In genomic region chr17:35021842-35022477, GRCm38 (mm10) we compare ENCODE assay signal across 9 mouse cellular contexts. TPM values are rescaled to one million over a fixed set of nuclear protein-coding genes. Genes with fewer than 3 reads are reported as not detected.
DNase-seq lines count a peak whose midpoint lies in the region; ATAC-seq and TF ChIP-seq lines count a peak whose summit lies in the region.
"Had no signal": no experiment of that assay in that cellular context is flagged by ENCODE, and none has a peak within 500 bp of the region (broad histone marks: within the 10 kb centered on the region; RNA-seq: fewer than 3 reads in every experiment).

No protein-coding gene starts in this region.

- peak; percentile 92 for TF ChIP-seq EP300 in lung, postnatal 0 days (IDR thresholded peaks at IDR 0.05)

- no peaks in the 10 kb centered on the region for H3K9me3 ChIP-seq in embryonic facial prominence, embryonic 12.5 days
- H3K9me3 ChIP-seq in intestine, embryonic 16.5 days (ENCODE audit: control insufficient read depth, low read length): no peaks in the 10 kb centered on the region
- no peaks in the 10 kb centered on the region for H3K9me3 ChIP-seq in lung, postnatal 0 days (ENCODE audit: low read length)

- H3K9ac ChIP-seq in embryonic facial prominence, embryonic 12.5 days: no peak overlapping the region
- H3K9ac ChIP-seq in intestine, embryonic 16.5 days (ENCODE audit: low read depth, low read length): no peak overlapping the region
- no peak overlapping the region for H3K9ac ChIP-seq in lung, postnatal 0 days (replicated peaks; ENCODE audit: low read depth)

- ATAC-seq in embryonic facial prominence, embryonic 12.5 days (ENCODE audit: insufficient number of reproducible peaks, insufficient read depth, low FRiP score, low TSS enrichment): no peak
- 0 out of 2 replicates have a peak, but pooled peaks have one; percentile 29 for ATAC-seq in intestine, embryonic 16.5 days
- peak; percentile 79 for ATAC-seq in lung, postnatal 0 days
- no peak for ATAC-seq in activated CD4-positive, CD25-positive, alpha-beta regulatory T cell, adult 4 months

- peak; percentile 97 for DNase-seq in heart, adult 11 months
- no peak for DNase-seq in heart, postnatal 25 days (ENCODE audit: low spot score)
- peak; percentile 68 for DNase-seq in lung, postnatal 0 days (ENCODE audit: low spot score)
- DNase-seq in gastrocnemius, adult 18-20 months (ENCODE audit: low spot score): no peak
- DNase-seq in right cerebral cortex, postnatal 14 days: no peak

- no peak overlapping the region for H3K27ac ChIP-seq in embryonic facial prominence, embryonic 12.5 days
- H3K27ac ChIP-seq in intestine, embryonic 16.5 days (ENCODE audit: low read length): peak overlapping the region; percentile 6
- peak overlapping the region; percentile 71 for H3K27ac ChIP-seq in lung, postnatal 0 days (ENCODE audit: low read length)

- intact Hi-C loops in heart, postnatal 25 days (cut with DNase I): loop anchor here (1.0 to 10.0 kb wide), 5 partner anchors 23 to 213 kb away; partner anchors contain the start of genes Atp6v1g2, Ddah2, Ly6g6d and Ly6g6e

- WGBS in embryonic facial prominence, embryonic 12.5 days: 62% methylated on average over 6 of the region's 6 CpGs
- WGBS in intestine, embryonic 16.5 days: 38% methylated on average over 6 of the region's 6 CpGs
- 29% methylated on average over 6 of the region's 6 CpGs for WGBS in lung, postnatal 0 days

- no peaks in the 10 kb centered on the region for H3K27me3 ChIP-seq in embryonic facial prominence, embryonic 12.5 days
- H3K27me3 ChIP-seq in intestine, embryonic 16.5 days (replicated peaks; ENCODE audit: control insufficient read depth, insufficient read depth, low read length): no peaks in the 10 kb centered on the region
- no peaks in the 10 kb centered on the region for H3K27me3 ChIP-seq in lung, postnatal 0 days (replicated peaks; ENCODE audit: insufficient read depth, low read length)

- H3K4me2 ChIP-seq in embryonic facial prominence, embryonic 12.5 days (replicated peaks): peak overlapping the region; percentile 21; the same call in 1 of the 2 replicates
- no peak overlapping the region for H3K4me2 ChIP-seq in intestine, embryonic 16.5 days (ENCODE audit: low read depth, low read length)
- no peak overlapping the region for H3K4me2 ChIP-seq in lung, postnatal 0 days (replicated peaks; ENCODE audit: low read depth, low read length)

- no peak overlapping the region for H3K4me3 ChIP-seq in embryonic facial prominence, embryonic 12.5 days
- no peak overlapping the region for H3K4me3 ChIP-seq in intestine, embryonic 16.5 days (ENCODE audit: low read length)
- H3K4me3 ChIP-seq in lung, postnatal 0 days (ENCODE audit: low read depth, low read length): no peak overlapping the region

- TF ChIP-seq CTCF in lung, postnatal 0 days (IDR thresholded peaks at IDR 0.05): peak; percentile 46

- H3K36me3 ChIP-seq in embryonic facial prominence, embryonic 12.5 days: peaks cover 3% of the 10 kb centered on the region; the same call in 1 of the 2 replicates
- H3K36me3 ChIP-seq in intestine, embryonic 16.5 days (ENCODE audit: control insufficient read depth, insufficient read depth, low read length): no peaks in the 10 kb centered on the region; the same call in 1 of the 2 replicates
- H3K36me3 ChIP-seq in lung, postnatal 0 days (ENCODE audit: insufficient read depth, low read length): no peaks in the 10 kb centered on the region

- peaks cover 22% of the 10 kb centered on the region for H3K4me1 ChIP-seq in embryonic facial prominence, embryonic 12.5 days
- peaks cover 26% of the 10 kb centered on the region for H3K4me1 ChIP-seq in intestine, embryonic 16.5 days (ENCODE audit: control insufficient read depth, insufficient read depth, low read length)
- peaks cover 3% of the 10 kb centered on the region; the same call in 1 of the 2 replicates for H3K4me1 ChIP-seq in lung, postnatal 0 days (ENCODE audit: insufficient read depth, low read depth, low read length)

RNA-seq across cellular contexts. Expression of gene Vwa7, which starts 5.6 kb away (rescaled TPM):
- 1 to 10 TPM; 7.3 to 7.7 TPM for total RNA-seq in heart, postnatal 25 days (2021)
- 0.20 and 0.25 TPM in 2 replicates for polyA plus RNA-seq in embryonic facial prominence, embryonic 12.5 days (2016; fragmentation: Nextera tagmentation; extraction: Ambion mirVana)
- 0.18 and 0.27 TPM in 2 replicates for polyA plus RNA-seq in intestine, embryonic 16.5 days (2015; fragmentation: Nextera tagmentation; extraction: Ambion mirVana)
- polyA plus RNA-seq in lung, postnatal 0 days (2015; fragmentation: Nextera tagmentation; extraction: Ambion mirVana): 0.30 and 0.36 TPM in 2 replicates
- under 1 TPM; 0.11 to 0.12 TPM for polyA plus RNA-seq in activated CD4-positive, CD25-positive, alpha-beta regulatory T cell, adult 4 months (2017; shearing (Covaris generic))
- 10 to 100 TPM; 13.2 to 16.8 TPM for total RNA-seq in gastrocnemius, adult 18-20 months (2021)

RNA-seq across cellular contexts. Expression of gene Sapcd1, which starts 5.9 kb away (rescaled TPM):
- total RNA-seq in heart, postnatal 25 days (2021): not detected
- 8.7 and 9.5 TPM in 2 replicates for polyA plus RNA-seq in embryonic facial prominence, embryonic 12.5 days (2016; fragmentation: Nextera tagmentation; extraction: Ambion mirVana)
- polyA plus RNA-seq in intestine, embryonic 16.5 days (2015; fragmentation: Nextera tagmentation; extraction: Ambion mirVana): 11.3 TPM in 2 replicates
- 1.7 TPM in 2 replicates for polyA plus RNA-seq in lung, postnatal 0 days (2015; fragmentation: Nextera tagmentation; extraction: Ambion mirVana)
- polyA plus RNA-seq in activated CD4-positive, CD25-positive, alpha-beta regulatory T cell, adult 4 months (2017; shearing (Covaris generic)): 1 to 10 TPM; 1.8 to 2.1 TPM
- not detected for total RNA-seq in gastrocnemius, adult 18-20 months (2021)
- total RNA-seq: gastrocnemius, postnatal 36 days had no signal

RNA-seq across cellular contexts. Expression of gene Vars, which starts 21.2 kb away (rescaled TPM):
- 10 to 100 TPM; 25.7 to 26.9 TPM for total RNA-seq in heart, postnatal 25 days (2021)
- polyA plus RNA-seq in embryonic facial prominence, embryonic 12.5 days (2016; fragmentation: Nextera tagmentation; extraction: Ambion mirVana): 150 and 160 TPM in 2 replicates
- polyA plus RNA-seq in intestine, embryonic 16.5 days (2015; fragmentation: Nextera tagmentation; extraction: Ambion mirVana): 112 and 119 TPM in 2 replicates
- polyA plus RNA-seq in lung, postnatal 0 days (2015; fragmentation: Nextera tagmentation; extraction: Ambion mirVana): 24.6 and 24.7 TPM in 2 replicates
- polyA plus RNA-seq in activated CD4-positive, CD25-positive, alpha-beta regulatory T cell, adult 4 months (2017; shearing (Covaris generic)): 10 to 100 TPM; 28.5 to 29.1 TPM
- total RNA-seq in gastrocnemius, adult 18-20 months (2021): 10 to 100 TPM; 38.2 TPM

RNA-seq across cellular contexts. Expression of gene Msh5, which starts 24.6 kb away (rescaled TPM):
- 1 to 10 TPM in 1 of 2 experiments, under 1 TPM in 1; 0.57 to 1.3 TPM for total RNA-seq in heart, postnatal 25 days (2021)
- 3.7 and 4.2 TPM in 2 replicates for polyA plus RNA-seq in embryonic facial prominence, embryonic 12.5 days (2016; fragmentation: Nextera tagmentation; extraction: Ambion mirVana)
- 3.6 and 4.4 TPM in 2 replicates for polyA plus RNA-seq in intestine, embryonic 16.5 days (2015; fragmentation: Nextera tagmentation; extraction: Ambion mirVana)
- 1.8 and 2.4 TPM in 2 replicates for polyA plus RNA-seq in lung, postnatal 0 days (2015; fragmentation: Nextera tagmentation; extraction: Ambion mirVana)
- 1 to 10 TPM; 1.3 to 1.6 TPM for polyA plus RNA-seq in activated CD4-positive, CD25-positive, alpha-beta regulatory T cell, adult 4 months (2017; shearing (Covaris generic))
- under 1 TPM in 1 of 2 experiments, not detected in 1; 0.28 TPM for total RNA-seq in gastrocnemius, adult 18-20 months (2021)

RNA-seq across cellular contexts. Expression of gene Clic1, which starts 27.8 kb away (rescaled TPM):
- total RNA-seq in heart, postnatal 25 days (2021): 10 to 100 TPM; 40.0 to 46.1 TPM
- 205 and 211 TPM in 2 replicates for polyA plus RNA-seq in embryonic facial prominence, embryonic 12.5 days (2016; fragmentation: Nextera tagmentation; extraction: Ambion mirVana)
- 405 and 416 TPM in 2 replicates for polyA plus RNA-seq in intestine, embryonic 16.5 days (2015; fragmentation: Nextera tagmentation; extraction: Ambion mirVana)
- 343 and 355 TPM in 2 replicates for polyA plus RNA-seq in lung, postnatal 0 days (2015; fragmentation: Nextera tagmentation; extraction: Ambion mirVana)
- 100 to 1,000 TPM; 464 to 670 TPM for polyA plus RNA-seq in activated CD4-positive, CD25-positive, alpha-beta regulatory T cell, adult 4 months (2017; shearing (Covaris generic))
- total RNA-seq in gastrocnemius, adult 18-20 months (2021): 10 to 100 TPM in 1 of 2 experiments, 1 to 10 TPM in 1; 7.5 to 11.6 TPM

Comparison
In these comparisons a context has a peak if more than half of its experiments do, and no peak if none do; other contexts are left out.
1. DNase-seq: peak in heart, adult 11 months (single experiment) and lung, postnatal 0 days (single experiment); none in heart, postnatal 25 days (single experiment), gastrocnemius, adult 18-20 months (single experiment) and right cerebral cortex, postnatal 14 days (single experiment).
2. ATAC-seq: peak in intestine, embryonic 16.5 days (single experiment) and lung, postnatal 0 days (single experiment); none in embryonic facial prominence, embryonic 12.5 days (single experiment) and activated CD4-positive, CD25-positive, alpha-beta regulatory T cell, adult 4 months (single experiment).